Mouse (Mus musculus) embryonic facial prominence, embryonic 11.5 days (tissue): ENCODE measurements around the gene Gorasp2. TPM values are rescaled to one million over a fixed set of nuclear protein-coding genes. Genes with fewer than 3 reads are reported as not detected.

Source experiments
- ATAC-seq: fragments of 200-750 bp; cut with Nextera tagmentation; replicated peaks from 2 replicates; pipeline ENCODE4 v1.8.0; 2017; ENCODE audit warnings: low read depth; ENCODE audit not compliant: insufficient number of reproducible peaks, low FRiP score, low TSS enrichment
- DNase-seq: peaks from one replicate; pipeline ENCODE4 v3.0.0-alpha.2; 2015; ENCODE audit warnings: low spot score
- H3K27ac ChIP-seq: fragments of 300-500 bp; sonication (generic); replicated peaks from 2 replicates; pipeline ENCODE4 v1.5.1; 2014; ENCODE audit warnings: mild to moderate bottlenecking, low read depth, low read length, control low read depth
- H3K27me3 ChIP-seq: fragments of 300-500 bp; sonication (generic); 2 replicates; pipeline ENCODE4 v1.6.1; 2014; ENCODE audit warnings: mild to moderate bottlenecking, low read length, moderate library complexity, mixed read lengths; ENCODE audit not compliant: control insufficient read depth, insufficient read depth
- H3K36me3 ChIP-seq: fragments of 300-500 bp; sonication (generic); replicated peaks from 2 replicates; pipeline ENCODE4 v1.6.1; 2014; ENCODE audit warnings: low read depth, mild to moderate bottlenecking, low read length, moderate library complexity, mixed read lengths; ENCODE audit not compliant: control insufficient read depth, insufficient read depth
- H3K4me1 ChIP-seq: fragments of 300-500 bp; sonication (generic); 2 replicates; pipeline ENCODE4 v1.6.1; 2014; ENCODE audit warnings: low read length, mixed read lengths; ENCODE audit not compliant: control insufficient read depth, insufficient read depth
- H3K4me2 ChIP-seq: fragments of 300-500 bp; sonication (generic); 2 replicates; pipeline ENCODE4 v1.6.1; 2014; ENCODE audit warnings: low read depth, mild to moderate bottlenecking, control low read depth, low read length, moderate library complexity
- H3K4me3 ChIP-seq: fragments of 300-500 bp; sonication (generic); 2 replicates; pipeline ENCODE4 v1.5.1; 2014; ENCODE audit warnings: low read depth, low read length, control low read depth
- H3K9ac ChIP-seq: fragments of 300-500 bp; sonication (generic); replicated peaks from 2 replicates; pipeline ENCODE4 v1.6.1; 2014; ENCODE audit warnings: mild to moderate bottlenecking, control low read depth, low read length
- H3K9me3 ChIP-seq: fragments of 300-500 bp; sonication (generic); replicated peaks from 2 replicates; pipeline ENCODE4 v1.6.1; 2016; ENCODE audit warnings: mild to moderate bottlenecking, low read length, inconsistent platforms, mixed read lengths; ENCODE audit not compliant: control insufficient read depth
- WGBS: fragments of 180-500 bp; shearing (Covaris S2); extraction: QIAGEN DNeasy Blood & Tissue Kit; methylation state at CpG from one replicate; pipeline ENCODE4 v1.1.7; 2014; 5-methylcytosine and 5-hydroxymethylcytosine counted together
- polyA plus RNA-seq: library from polyadenylated mRNA; unstranded; fragments of >200 nt; fragmentation: Nextera tagmentation; extraction: Ambion mirVana; gene quantifications from 2 replicates; pipeline ENCODE4 v1.2.1, GENCODE M21; 2014

Gorasp2 gene
- polyA plus RNA-seq, 1 experiment from 2014 or later: 156 TPM

DNA sequence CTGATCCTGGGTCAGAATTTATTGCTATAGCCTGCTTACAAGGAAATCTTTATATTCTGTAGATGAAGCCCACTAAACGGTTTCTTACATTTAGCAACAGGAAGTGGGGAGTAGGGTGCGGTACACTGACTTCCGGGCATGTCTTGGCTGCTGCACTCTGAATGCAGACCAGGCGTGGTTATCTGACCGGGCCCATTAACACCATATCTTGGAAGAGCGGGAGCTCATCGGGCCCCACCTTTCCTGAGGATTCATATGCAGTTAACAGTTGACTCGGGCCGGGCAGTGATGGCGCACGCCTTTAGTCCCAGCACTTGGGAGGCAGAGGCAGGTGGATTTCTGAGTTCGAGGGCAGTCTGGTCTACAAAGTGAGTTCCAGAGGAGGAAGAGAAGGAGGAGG, 33.0 kb upstream of the Gorasp2 start:
- no peak overlapping the region for H3K4me2 ChIP-seq
- ATAC-seq (no peak), DNase-seq (no peak)
- no peaks in the 10 kb centered on the region for H3K9me3 ChIP-seq
- H3K4me1 ChIP-seq: no peaks in the 10 kb centered on the region
- H3K27me3 ChIP-seq: no peaks in the 10 kb centered on the region
- no peaks in the 10 kb centered on the region for H3K36me3 ChIP-seq
- H3K4me3 ChIP-seq: no peak overlapping the region
- H3K9ac ChIP-seq: no peak overlapping the region
- no peak overlapping the region for H3K27ac ChIP-seq
- 91% methylated on average over 12 of the region's 12 CpGs for WGBS

DNA sequence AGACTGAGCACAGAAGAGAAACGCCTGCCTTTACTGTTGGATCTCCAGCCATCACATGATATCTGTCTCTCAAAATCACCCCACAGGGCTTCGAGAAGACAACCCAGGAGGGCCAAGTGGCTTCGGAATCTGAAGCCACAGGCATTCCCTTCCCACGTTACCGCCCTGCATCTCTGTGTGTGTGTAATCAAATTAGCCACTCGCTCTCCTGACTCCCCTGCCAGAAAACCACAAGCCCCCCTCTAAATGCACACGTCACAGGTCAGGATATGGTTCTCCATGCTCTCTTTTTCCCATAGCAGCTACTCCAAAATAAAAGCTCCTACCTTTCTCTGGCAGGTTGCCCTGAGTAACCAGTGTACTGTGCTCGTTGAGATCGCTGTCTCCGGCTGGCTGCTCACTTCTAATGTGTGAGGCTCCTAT, 32.0 kb upstream of the Gorasp2 start:
- H3K4me2 ChIP-seq: no peak overlapping the region
- H3K9me3 ChIP-seq: no peaks in the 10 kb centered on the region
- no peak overlapping the region for H3K27ac ChIP-seq
- peak; percentile 88 for ATAC-seq
- no peaks in the 10 kb centered on the region for H3K4me1 ChIP-seq
- DNase-seq: peak; percentile 89
- WGBS: 10% methylated on average over 10 of the region's 10 CpGs
- no peaks in the 10 kb centered on the region for H3K36me3 ChIP-seq
- no peak overlapping the region for H3K4me3 ChIP-seq
- no peak overlapping the region for H3K9ac ChIP-seq
- H3K27me3 ChIP-seq: no peaks in the 10 kb centered on the region

DNA sequence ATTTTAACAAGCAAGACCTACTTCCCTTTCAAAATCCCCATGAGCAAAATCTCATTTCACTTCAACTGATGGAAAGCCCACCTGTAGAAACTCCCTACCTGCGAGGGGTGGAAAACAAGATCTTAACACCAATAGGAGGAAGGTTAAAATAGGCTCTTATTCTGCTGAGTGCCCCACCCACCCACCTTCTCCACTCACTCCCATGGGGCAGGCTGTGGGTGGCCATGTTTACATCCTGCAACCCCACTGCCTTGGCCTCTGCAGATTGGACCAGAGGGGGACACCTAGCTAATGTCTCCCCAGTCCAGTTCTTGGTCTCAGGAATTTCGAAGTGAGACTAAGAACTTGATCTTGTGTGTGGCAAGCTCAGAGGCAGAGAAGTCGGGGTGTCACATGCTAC, 31.5 kb upstream of the Gorasp2 start:
- 68% methylated on average over 3 of the region's 3 CpGs for whole genome bisulfite sequencing
- no peaks in the 10 kb centered on the region for H3K9me3 ChIP-seq
- H3K27me3 ChIP-seq: no peaks in the 10 kb centered on the region
- ATAC-seq (no peak), DNase-seq (no peak)
- H3K4me1 ChIP-seq: no peaks in the 10 kb centered on the region
- H3K36me3 ChIP-seq: no peaks in the 10 kb centered on the region
- H3K27ac ChIP-seq: no peak overlapping the region
- H3K9ac ChIP-seq: no peak overlapping the region
- no peak overlapping the region for H3K4me2 ChIP-seq
- H3K4me3 ChIP-seq: no peak overlapping the region

- ATAC-seq (no peak), DNase-seq (no peak)
- Histone ChIP-seq H3K36me3 (no peaks in the 10 kb centered on the region), H3K9me3 (no peaks in the 10 kb centered on the region), H3K4me2 (no peak overlapping the region), H3K27me3 (no peaks in the 10 kb centered on the region), H3K4me1 (no peaks in the 10 kb centered on the region), H3K9ac (no peak overlapping the region), H3K4me3 (no peak overlapping the region), H3K27ac (no peak overlapping the region)
- 85% methylated on average over 1 of the region's 1 CpGs for WGBS
Observed at GRCm38 (mm10) chr2:70631321-70631720, 30.1 kb upstream of the Gorasp2 start.

GRCm38 (mm10) chr2:70632412-70632811, 29.0 kb upstream of the Gorasp2 start:
- no peaks in the 10 kb centered on the region for H3K4me1 ChIP-seq
- H3K9me3 ChIP-seq: no peaks in the 10 kb centered on the region
- DNase-seq (no peak), ATAC-seq (no peak)
- no peak overlapping the region for H3K4me3 ChIP-seq
- no peaks in the 10 kb centered on the region for H3K27me3 ChIP-seq
- no peak overlapping the region for H3K9ac ChIP-seq
- no peaks in the 10 kb centered on the region for H3K36me3 ChIP-seq
- WGBS: 83% methylated on average over 1 of the region's 1 CpGs
- no peak overlapping the region for H3K27ac ChIP-seq
- no peak overlapping the region for H3K4me2 ChIP-seq

DNA sequence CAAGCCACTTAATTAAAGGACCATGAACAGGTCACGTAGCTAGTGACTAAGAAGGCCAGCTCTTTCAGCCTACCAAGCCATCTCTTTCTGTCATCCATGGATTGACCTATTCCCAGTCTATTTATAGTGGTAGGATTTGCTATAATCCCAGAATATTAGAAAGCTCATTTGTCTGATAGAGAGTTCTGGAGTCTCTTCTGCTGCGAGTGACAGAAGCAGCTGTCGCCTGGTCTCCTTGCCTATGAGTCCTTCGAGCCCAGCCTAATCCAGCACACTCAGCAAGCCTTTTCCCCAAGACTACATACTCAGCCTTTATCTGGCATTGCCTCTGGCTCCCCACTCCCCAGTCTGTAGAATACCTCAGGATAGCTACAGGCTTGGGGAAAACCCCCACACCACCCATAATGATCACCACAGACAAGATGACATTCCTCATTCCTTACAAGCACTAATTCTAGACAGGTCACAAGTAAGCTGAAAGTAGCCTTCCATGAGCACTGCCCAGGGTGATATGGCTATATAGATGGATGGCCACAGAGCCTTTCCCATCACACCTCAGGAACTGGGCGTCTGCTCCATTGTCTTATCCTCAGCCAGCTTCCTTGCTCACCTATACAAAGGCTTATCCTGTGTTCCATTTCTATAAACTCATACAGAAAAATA, 27.2 kb upstream of the Gorasp2 start:
- no peaks in the 10 kb centered on the region for H3K9me3 ChIP-seq
- no peak overlapping the region for H3K9ac ChIP-seq
- DNase-seq: no peak
- H3K4me3 ChIP-seq: no peak overlapping the region
- no peaks in the 10 kb centered on the region for H3K36me3 ChIP-seq
- no peak for ATAC-seq
- no peaks in the 10 kb centered on the region for H3K27me3 ChIP-seq
- H3K27ac ChIP-seq: no peak overlapping the region
- no peak overlapping the region for H3K4me2 ChIP-seq
- whole genome bisulfite sequencing: 89% methylated on average over 5 of the region's 5 CpGs
- no peaks in the 10 kb centered on the region for H3K4me1 ChIP-seq

GRCm38 (mm10) chr2:70640968-70641367, 20.4 kb upstream of the Gorasp2 start:
- peak; percentile 25 for DNase-seq
- Histone ChIP-seq H3K4me1 (no peaks in the 10 kb centered on the region), H3K27ac (no peak overlapping the region), H3K4me2 (no peak overlapping the region), H3K9me3 (no peaks in the 10 kb centered on the region), H3K4me3 (no peak overlapping the region), H3K9ac (no peak overlapping the region), H3K36me3 (no peaks in the 10 kb centered on the region), H3K27me3 (no peaks in the 10 kb centered on the region)
- ATAC-seq: no peak

GRCm38 (mm10) chr2:70642971-70643565, 18.3 kb upstream of the Gorasp2 start:
- DNase-seq (no peak), ATAC-seq (no peak)
- Histone ChIP-seq H3K4me2 (no peak overlapping the region), H3K27me3 (no peaks in the 10 kb centered on the region), H3K36me3 (no peaks in the 10 kb centered on the region), H3K9me3 (no peaks in the 10 kb centered on the region), H3K4me3 (no peak overlapping the region), H3K27ac (no peak overlapping the region), H3K4me1 (no peaks in the 10 kb centered on the region), H3K9ac (no peak overlapping the region)
- 62% methylated on average over 16 of the region's 16 CpGs for WGBS
